Mouse (Mus musculus) forebrain, embryonic 14.5 days (tissue): ENCODE data around the gene Cask. TPM values are rescaled to one million over a fixed set of nuclear protein-coding genes. Genes with fewer than 3 reads are reported as not detected.
A peak's percentile ranks its signal among the peaks of the same experiment; 100 is the strongest.

Source experiments
- ATAC-seq: fragments of 200-750 bp; cut with Nextera tagmentation; 2 replicates; pipeline ENCODE4 v1.8.0; 2017; ENCODE audit warnings: mild to moderate bottlenecking, moderate library complexity
- DNase-seq: peaks from one replicate; pipeline ENCODE4 v3.0.0-alpha.2; 2015; ENCODE audit warnings: low spot score
- H3K27ac ChIP-seq: fragments of 300-500 bp; sonication (generic); 2 replicates; pipeline ENCODE4 v1.5.1; 2014; ENCODE audit warnings: low read depth, mild to moderate bottlenecking, control low read depth, low read length, moderate library complexity
- H3K27me3 ChIP-seq: fragments of 300-500 bp; sonication (generic); replicated peaks from 2 replicates; pipeline ENCODE4 v1.6.1; 2014; ENCODE audit warnings: low read length, control low read depth, mixed read lengths; ENCODE audit not compliant: control insufficient read depth, insufficient read depth
- H3K36me3 ChIP-seq: fragments of 300-500 bp; sonication (generic); 2 replicates; pipeline ENCODE4 v1.6.1; 2014; ENCODE audit warnings: low read length, control low read depth; ENCODE audit not compliant: control insufficient read depth, insufficient read depth
- H3K4me1 ChIP-seq: fragments of 300-500 bp; sonication (generic); 2 replicates; pipeline ENCODE4 v1.6.1; 2014; ENCODE audit warnings: antibody characterized with exemption, low read length, control low read depth; ENCODE audit not compliant: control insufficient read depth, insufficient read depth
- H3K4me2 ChIP-seq: fragments of 300-500 bp; sonication (generic); 2 replicates; pipeline ENCODE4 v1.6.1; 2014; ENCODE audit warnings: mild to moderate bottlenecking, control low read depth, low read length
- H3K4me3 ChIP-seq: fragments of 300-500 bp; sonication (generic); 2 replicates; pipeline ENCODE4 v1.5.1; 2014; ENCODE audit warnings: low read depth, low read length, control low read depth
- H3K9ac ChIP-seq: fragments of 300-500 bp; sonication (generic); 2 replicates; pipeline ENCODE4 v1.6.1; 2014; ENCODE audit warnings: mild to moderate bottlenecking, low read length, control low read depth, moderate library complexity
- H3K9me3 ChIP-seq: fragments of 300-500 bp; sonication (generic); replicated peaks from 2 replicates; pipeline ENCODE4 v1.6.1; 2016; ENCODE audit warnings: low read length, control low read depth, mixed read lengths; ENCODE audit not compliant: control insufficient read depth
- WGBS: fragments of 180-500 bp; shearing (Covaris S2); extraction: QIAGEN DNeasy Blood & Tissue Kit; methylation state at CpG from one replicate; pipeline ENCODE4 v1.1.7; 2014; 5-methylcytosine and 5-hydroxymethylcytosine counted together
- microRNA-seq: library from miRNA; unstranded; fragments of <30 nt; microRNA quantifications from one replicate; pipeline ENCODE4, GENCODE M21; 2016
- polyA plus RNA-seq: library from polyadenylated mRNA; unstranded; fragments of >200 nt; fragmentation: Nextera tagmentation; extraction: Ambion mirVana; gene quantifications from 2 replicates; pipeline ENCODE4 v1.2.1, GENCODE M21; 2014

Cask gene
- polyA plus RNA-seq, 1 experiment from 2014 or later: 32.6 TPM

DNA sequence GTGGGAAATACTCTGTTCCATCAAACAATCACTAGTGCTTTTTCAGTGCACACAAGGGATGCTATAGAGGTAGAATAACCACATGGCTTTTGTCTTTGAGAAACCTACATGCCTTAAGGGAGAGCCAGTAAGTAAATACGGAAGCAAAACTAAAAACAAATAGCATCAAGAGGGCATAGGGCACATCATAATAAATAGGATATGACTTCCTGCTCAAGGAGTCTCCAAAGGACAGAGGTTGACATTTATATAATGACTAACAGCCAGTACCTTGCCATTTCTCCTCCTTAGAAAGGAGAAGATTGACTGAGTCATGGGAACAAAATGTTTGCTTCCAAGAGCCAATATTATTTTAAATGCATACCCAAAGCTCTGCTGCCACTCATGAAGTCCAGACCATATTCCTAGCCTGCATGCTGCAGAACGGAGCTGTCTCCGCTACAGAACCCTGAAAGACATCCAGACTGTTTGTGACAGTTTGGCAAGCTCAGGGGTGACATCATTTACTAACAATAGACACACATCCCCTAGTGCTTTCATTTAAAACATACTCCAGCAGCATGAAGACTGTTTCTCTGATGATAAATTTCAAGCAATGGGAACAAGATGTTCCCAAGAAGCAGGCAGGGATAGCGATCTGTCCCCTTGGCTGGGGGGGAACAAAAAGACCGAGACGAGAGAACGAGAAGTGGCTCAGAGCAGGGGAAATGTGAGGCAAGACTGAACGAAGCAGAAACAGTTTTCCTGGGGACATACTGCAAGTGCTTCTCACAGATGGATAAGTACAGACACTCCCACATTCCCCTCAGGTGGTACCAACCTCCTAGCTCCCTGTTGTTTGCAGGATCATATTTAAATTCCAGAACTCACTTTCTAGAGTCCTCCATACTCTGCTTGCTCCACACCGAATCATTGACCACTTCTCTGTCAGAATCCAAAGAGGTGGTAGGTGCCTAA lies 381.7 kb downstream of the Cask start:
- H3K9me3 ChIP-seq: no peaks in the 10 kb centered on the region
- WGBS: 63% methylated on average over 9 of the region's 9 CpGs
- H3K27ac ChIP-seq: no peak overlapping the region
- DNase-seq (peak; percentile 35), ATAC-seq (no peak)
- no peak overlapping the region for H3K4me2 ChIP-seq
- no peak overlapping the region for H3K4me3 ChIP-seq
- no peaks in the 10 kb centered on the region for H3K27me3 ChIP-seq
- no peaks in the 10 kb centered on the region for H3K36me3 ChIP-seq
- no peak overlapping the region for H3K9ac ChIP-seq
- no peaks in the 10 kb centered on the region for H3K4me1 ChIP-seq

DNA sequence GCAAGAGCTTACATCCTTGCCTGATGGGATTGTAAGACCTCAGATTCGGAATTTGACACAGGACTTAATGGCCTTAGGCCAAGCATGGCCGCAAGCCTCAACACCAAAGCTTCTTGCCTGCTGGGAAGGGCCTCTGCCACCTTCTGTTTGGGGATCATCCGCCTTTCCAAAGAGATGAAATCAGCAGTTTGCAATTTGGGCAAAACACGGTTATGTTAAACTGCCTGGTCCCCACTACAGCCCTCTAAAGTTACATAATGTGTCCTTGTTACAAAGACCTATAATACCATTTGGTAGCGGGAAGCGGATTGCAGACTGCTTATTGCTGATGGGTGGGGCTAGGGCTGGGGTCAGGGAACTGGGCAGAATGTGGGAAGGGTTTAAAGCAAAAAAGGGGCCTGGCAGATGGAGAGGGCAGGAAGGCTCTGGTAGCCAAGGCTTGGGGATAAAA lies 384.0 kb downstream of the Cask start:
- Histone ChIP-seq H3K4me2 (no peak overlapping the region), H3K4me3 (no peak overlapping the region), H3K36me3 (no peaks in the 10 kb centered on the region), H3K27ac (no peak overlapping the region), H3K4me1 (no peaks in the 10 kb centered on the region), H3K27me3 (no peaks in the 10 kb centered on the region), H3K9ac (no peak overlapping the region), H3K9me3 (no peaks in the 10 kb centered on the region)
- ATAC-seq (no peak), DNase-seq (no peak)
- 77% methylated on average over 6 of the region's 6 CpGs for WGBS

Small RNAs within 50 kb of the gene (microRNA-seq; reads per million reads assigned to microRNA genes)
- gene Gm25246: not detected

Other genes starting within 250 kb of the Cask start
- gene Gpr34, start 219.3 kb downstream of the Cask start, polyA plus RNA-seq: 3.8 and 4.1 TPM in 2 replicates
- 0.13 and 0.36 TPM in 2 replicates for gene Gpr82, start 190.0 kb downstream of the Cask start, polyA plus RNA-seq